Mouse (Mus musculus): Measurements from ENCODE around the gene Cntnap2. TPM values are rescaled to one million over a fixed set of nuclear protein-coding genes. Genes with fewer than 3 reads are reported as not detected.
"Not testable (repeated sequence)": the region's sequence is repeated elsewhere in the genome, so short reads cannot be mapped to it uniquely, and the experiment has no call there.

Cntnap2 gene
- total and polyA plus RNA-seq, 3 experiments = 0.56 to 2.6 (median 0.78) TPM

DNA sequence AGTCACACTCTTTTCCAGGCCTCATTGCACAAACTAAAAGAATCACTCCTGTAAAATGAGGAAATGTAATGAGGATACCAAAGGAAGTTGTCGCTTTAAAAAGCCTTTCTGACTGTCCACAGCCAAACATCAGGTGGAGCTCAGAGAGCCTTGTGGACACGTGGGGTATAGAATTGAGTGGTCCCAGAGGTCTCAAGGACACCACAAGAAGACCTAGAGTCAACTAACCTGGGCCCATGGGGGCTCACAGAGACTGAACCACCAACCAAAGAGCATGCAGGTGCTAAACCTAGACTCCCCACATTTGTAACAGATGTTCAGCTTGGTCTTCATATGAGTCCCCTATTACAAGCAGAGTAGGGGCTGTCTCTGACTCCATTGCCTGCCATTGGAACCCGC lies 2117.0 kb downstream of the Cntnap2 start:
- DNase-seq = not testable (repeated sequence)

DNA sequence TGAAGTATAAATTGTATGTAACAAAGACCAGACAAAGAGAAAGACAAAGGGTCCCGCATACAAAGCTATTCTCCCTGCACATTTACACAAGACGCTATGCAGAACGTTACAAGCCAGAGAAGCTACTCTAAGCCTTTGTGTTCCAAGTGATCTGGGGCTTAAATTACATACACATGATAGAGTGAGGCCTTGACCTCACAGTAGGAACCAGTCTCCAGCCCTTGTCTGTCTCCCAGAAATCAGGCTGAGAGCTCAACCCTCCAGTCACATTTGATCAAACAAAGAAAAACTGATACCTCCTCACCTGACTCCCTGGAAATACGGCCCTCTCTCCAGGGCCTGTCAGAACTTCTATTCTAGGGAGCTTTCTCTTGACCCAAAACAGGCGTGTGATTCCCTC lies 2122.2 kb downstream of the Cntnap2 start:
- not testable (repeated sequence) for DNase-seq

DNA sequence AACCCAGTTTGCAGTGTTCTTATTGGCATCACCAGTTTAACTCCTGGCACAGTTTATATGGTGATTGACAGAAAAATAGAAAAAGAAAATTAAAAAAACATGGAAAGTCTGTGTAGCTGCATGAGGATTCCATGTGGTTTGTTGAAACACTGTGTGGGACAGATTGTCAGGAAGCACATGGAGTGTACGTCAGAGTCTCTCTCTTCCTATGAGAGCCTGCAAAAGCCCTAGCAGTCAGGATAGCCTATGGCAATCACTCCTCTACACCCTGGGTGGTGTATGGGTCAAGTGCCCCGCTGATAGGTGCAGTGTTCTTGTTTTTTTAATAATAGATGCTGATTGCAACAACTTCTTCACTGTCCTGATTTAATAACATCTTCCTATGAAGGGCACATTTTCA lies 2123.1 kb downstream of the Cntnap2 start:
- DNase-seq = no peak

DNA sequence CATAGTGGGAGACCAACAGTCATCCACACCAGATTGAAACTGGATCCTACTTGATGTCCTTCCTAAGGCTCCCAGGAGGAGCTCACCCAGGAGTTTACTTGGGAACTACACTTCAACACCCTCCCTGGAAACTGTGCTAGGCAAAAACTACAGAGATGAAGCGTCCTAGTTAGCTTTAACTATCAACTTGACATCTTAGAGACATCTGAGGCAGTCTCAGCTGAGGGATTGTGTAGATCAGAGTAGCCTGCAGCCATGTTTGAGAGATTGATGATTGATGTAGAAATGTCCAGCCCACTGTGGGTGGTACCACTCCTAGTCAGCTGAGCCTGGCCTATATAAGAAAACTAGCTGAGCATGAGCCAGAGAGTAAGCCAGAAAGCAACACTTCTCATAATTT lies 2123.6 kb downstream of the Cntnap2 start:
- no peak for DNase-seq

DNA sequence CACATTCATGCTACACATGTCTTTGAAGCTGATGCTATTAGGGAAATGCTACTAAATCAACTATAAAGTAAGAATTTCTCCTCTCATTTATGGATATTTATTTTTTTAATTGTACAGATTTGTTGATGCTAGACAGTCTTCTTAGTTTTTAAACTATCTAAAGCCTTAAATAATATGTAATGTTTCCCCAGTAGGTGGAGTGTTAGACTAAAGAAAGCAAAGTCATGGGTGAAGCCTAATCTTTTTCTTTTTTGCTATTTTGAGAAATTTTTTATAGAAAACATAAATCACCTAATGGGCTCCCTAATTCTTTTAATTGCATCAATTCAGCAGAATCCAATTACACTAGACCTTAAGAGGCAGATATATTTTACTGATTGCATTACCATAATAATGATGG lies 2124.7 kb downstream of the Cntnap2 start:
- DNase-seq = not testable (repeated sequence)

DNA sequence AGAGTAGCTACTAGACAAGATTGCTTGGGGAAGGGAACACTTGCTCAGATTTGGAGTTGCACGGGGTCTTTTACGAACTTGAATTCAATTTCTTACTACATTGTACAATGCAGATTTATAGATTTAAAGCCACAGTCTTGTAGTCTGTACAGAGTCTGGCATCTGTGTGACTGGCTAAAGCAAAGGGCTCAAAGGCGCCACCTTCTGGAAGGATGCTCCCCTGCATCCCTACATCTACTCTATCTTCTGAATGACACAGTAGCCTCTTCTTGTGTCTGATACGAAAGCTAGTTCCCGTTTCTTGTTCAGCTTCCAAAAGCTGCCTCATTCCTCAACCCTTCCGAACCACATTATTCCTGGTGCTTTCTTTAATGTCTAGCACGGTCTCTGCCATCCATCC lies 2129.0 kb downstream of the Cntnap2 start:
- DNase-seq = peak; percentile 44

DNA sequence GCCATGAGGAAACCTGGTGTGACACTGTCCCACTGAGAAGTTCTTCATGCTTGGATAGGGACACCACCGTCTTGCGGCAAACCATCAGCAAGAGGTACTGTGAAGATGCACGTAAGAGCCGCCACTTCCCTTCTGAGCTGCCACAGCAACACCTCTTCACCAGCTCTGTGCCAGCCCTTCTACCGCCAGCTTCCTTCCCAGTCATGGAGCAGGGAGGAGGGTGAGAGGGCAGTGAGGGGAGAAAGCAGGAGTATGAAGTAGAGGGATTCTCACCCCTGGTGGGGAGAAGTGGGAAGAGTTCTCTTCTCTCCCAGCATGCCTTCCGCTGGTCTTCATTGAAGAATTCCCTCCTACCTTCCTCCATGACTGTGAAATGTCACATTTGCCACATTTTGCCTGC lies 2129.4 kb downstream of the Cntnap2 start:
- not testable (repeated sequence) for DNase-seq

DNA sequence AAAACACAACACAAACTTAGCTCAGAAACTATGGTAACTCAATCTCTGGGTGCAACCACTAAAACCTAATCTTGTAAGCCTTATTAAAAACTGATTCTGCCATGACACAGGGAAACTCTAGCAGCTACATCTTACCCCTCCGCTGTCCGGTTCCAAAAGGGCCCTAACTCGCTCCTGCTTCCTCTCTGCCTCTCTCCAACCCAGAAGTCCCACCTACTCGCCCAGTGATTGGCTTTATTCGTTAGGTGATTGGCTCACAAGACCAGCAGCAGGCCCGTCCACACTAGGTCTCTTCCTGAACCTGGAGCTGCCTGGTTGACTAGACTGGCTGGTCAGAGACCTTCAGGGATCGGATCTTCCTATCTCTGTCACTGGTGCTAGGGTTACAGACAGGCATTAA lies 2131.1 kb downstream of the Cntnap2 start:
- DNase-seq = no peak

DNA sequence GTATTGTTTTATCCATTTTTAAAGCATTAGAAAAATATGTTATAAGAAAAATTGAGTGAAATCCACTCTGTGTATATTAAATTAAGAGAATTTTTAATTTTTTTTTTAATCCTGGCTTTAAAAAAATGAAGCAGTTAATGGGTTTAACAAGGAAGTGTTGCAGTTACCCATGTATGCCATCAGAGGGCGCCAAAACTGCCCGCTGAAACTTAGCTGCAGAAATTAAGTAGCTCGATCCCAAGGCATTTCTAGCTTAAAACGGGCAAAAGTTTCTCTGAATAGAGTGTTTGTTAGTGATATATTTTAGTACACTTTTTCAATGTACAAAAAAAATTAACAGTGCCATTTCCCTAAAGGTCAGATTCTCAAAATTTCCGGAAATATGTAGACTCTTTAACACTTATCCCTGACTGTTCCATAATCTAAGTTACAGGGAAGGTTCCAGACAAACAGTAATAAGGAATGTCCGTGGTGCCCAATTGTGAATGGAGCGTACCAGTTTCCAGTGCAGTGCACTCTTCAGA lies 2132.2 kb downstream of the Cntnap2 start:
- DNase-seq = peak; percentile 47

DNA sequence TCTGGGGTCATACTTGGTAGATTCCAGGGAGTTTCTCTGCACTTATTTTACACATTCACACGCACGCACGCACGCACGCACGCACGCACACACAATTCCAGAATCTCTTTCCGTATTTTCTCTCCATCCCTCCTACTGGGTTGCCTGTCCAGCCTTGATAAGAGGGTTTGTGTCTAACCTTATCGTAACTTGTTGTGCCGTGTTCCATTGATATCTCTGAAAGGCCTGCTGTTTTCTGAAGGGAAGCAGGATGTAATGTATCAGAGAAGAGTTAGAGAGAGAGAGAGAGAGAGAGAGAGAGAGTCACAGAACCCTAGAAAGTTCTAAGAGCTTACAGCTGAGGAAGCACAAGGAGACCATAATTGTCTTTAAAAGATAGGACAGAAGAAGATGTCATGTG lies 2132.8 kb downstream of the Cntnap2 start:
- DNase-seq = no peak

DNA sequence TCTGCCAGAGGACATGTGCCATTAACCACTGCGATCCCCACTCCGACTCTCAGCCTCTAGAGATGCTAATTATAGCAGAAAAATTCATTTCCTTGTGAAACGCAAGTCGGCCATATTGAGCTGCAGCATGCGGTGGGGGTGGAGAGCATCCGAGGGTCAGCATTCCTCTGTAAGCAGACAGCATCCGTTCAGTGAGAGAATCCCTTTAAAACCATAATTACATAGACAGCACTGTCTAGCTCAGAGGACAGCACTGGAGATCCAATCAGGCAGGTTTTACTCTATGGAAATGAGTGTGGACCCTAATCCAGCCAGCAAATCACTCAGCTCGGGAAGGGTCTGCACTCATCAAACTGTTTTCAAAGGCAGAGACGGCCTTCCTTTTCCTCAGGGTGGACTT lies 2133.3 kb downstream of the Cntnap2 start:
- no peak for DNase-seq

DNA sequence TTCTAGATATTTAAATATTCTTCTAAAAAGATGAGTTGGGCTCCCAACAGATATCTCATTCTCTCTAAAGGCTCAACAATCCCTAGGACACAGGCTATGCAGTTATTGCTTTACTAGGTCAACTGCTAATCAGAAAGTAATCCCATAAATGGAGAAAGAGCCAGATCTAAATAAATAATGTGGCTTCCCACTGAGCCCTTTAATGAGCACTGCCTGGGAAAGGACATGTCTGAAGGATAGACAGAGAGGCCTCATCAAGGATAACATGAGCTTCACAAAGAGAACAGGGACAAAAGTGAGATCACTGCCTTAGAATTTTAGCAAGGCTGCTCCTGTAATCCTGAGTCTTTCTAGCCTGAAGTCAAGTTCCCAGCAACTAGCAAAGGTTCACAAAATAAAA lies 2138.4 kb downstream of the Cntnap2 start:
- DNase-seq = no peak

DNA sequence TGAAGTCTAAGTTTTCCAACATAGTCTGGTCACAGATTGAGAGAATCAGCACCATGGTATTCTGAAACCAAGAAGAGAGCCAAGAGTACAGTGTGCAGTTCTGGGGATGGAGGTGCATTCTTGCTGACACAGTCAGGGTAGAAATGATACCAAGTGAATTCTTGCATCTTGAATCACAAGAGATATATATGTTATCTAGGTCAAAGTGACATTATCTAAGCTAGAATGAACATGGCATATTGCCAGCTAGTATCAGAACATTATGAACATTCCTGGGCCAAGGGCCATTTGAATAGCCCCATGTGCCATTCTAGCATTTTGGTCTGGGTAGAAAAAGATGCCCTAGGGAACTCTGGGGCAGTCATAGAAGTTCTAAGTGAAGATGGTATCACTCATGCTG lies 2141.5 kb downstream of the Cntnap2 start:
- DNase-seq = no peak

DNA sequence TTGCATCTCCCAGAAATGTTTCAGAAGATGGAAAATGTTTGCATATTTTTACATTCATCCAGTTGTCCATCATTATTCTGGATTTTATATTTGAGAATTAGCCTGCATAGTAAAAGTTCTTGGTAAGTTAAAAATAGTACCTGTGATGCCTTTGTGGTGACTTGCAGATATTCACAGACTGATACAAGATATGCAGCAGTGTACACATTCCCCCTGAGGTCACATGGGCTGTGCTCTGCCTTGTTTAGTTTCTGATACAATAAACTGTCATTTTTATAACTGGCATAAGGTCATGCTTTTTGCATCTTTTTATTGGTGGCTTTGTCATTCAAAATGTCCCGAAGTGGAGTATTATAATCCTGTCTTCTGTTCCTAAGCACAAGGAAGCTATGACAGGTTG lies 2148.9 kb downstream of the Cntnap2 start:
- DNase-seq = no peak

DNA sequence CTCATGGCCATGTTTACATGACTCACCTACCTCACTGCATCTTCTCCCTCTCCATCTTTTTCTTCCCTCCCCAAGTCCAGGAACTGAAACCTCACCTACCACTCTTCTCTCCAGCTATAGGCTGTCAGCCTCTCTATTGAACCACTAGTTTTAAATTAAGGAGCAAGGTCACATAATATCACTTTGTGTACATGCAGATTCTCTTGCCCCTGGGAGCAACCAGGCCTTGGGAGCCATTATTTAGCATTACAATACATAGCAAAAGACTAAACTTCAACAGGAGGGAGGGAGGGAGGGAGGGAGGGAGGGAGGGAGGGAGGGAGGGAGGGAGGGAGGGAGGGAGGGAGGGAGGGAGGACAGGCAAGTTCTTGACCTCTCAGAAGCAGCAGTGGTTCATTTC lies 2155.6 kb downstream of the Cntnap2 start:
- DNase-seq = no peak

DNA sequence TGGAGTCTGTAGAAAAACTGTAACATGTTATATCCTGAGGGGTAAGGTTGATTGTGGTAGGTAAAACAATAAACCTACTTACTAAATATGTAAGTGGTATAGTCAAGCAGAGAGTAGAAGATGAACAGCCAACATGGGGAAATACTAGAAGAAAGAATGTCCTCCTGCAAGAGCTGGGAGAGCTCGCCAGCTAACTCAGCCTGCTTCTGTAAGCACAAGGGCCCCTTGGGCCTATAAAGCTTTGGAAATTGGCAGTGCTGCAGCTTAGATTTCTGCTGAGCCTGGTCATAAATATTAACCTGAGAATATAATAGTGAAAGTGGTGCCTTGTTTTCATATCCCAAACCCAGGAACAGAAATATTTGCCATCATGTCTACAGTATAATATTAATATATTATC lies 2164.4 kb downstream of the Cntnap2 start:
- DNase-seq = not testable (repeated sequence)

DNA sequence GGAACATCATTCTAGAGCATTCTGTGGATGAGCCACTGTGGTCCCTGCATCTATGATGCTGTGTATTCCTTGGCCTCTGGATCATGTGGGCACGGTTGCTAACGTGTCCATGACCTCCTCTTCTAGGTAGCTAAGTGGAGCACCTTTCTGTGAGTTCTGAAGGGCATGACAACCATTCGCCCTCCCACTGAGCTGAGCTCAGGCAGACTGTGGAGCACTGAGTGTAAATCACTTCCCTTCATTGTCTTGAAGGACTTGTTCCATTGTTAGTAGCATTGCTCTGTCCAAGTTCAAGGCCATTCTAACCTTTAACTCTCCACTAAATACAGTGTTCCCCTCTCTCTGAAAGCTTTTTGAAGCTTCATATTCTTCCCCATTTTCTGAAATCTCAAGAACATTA lies 2166.2 kb downstream of the Cntnap2 start:
- not testable (repeated sequence) for DNase-seq

DNA sequence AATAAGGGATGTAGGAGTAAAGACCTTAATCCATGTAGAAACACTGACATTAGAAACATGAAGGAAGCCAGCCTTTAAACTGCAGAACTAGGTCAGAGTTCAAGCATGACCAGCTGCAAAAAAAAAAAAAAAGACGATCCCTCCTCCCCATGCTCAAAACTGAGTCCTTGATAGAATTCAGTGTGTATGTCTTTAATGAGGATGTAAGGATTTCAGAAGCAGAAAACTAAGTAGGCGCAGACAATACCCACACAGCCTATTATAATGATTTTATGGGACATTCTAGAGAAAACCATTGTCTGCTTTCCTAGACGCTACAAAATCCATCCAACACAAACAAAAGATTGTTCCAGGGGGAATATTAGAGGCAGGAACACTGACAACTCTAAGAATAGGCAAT lies 2168.4 kb downstream of the Cntnap2 start:
- no peak for DNase-seq

DNA sequence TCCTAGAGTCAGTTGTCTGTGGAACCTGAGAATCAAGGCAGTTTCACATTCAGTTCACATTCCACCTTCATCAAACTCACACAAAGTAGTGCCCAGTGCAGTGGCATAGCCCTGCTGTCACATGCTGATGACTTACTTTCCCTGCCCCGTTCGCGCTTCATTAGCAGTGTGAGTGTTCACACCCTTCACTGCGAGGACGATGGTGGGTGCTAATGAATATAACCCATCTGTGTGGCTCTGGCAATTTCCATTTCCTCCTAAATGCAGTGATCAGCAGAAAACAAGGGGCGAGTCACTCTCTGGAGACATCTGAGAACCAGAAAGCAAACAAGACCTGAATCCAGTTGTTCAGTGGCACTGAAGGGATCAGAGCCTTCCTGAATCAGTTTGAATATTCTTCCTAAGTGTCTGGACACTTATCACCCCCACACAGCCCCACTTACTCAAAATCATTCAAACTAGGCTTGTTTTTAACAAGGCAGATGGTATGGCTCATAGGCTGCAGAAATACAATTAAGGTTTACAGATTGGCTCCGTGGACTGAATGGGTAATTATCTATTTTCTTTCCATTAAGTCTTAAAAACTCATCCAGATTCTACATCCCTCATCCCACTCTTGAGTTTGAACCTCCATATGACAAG lies 2169.6 kb downstream of the Cntnap2 start:
- no peak for DNase-seq

DNA sequence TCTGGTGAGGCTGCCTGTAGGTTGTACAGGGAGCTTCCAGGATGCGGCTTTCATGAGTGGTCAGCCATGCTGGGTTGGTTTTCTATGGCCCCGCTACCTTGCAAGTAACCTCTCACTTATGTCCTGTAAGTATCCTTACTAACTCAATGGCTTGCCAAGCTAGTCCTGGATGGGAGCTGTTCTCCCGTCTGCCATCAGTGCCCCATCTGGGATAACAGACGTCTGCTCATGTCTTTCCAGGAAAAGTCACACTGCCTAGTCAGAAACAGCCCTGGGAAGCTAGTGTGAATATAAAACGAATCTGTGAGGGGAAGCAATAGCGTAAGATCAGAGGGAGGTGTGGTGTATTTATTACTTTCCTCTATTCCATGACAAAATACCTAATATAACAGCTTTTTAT lies 2172.4 kb downstream of the Cntnap2 start:
- DNase-seq = no peak

DNA sequence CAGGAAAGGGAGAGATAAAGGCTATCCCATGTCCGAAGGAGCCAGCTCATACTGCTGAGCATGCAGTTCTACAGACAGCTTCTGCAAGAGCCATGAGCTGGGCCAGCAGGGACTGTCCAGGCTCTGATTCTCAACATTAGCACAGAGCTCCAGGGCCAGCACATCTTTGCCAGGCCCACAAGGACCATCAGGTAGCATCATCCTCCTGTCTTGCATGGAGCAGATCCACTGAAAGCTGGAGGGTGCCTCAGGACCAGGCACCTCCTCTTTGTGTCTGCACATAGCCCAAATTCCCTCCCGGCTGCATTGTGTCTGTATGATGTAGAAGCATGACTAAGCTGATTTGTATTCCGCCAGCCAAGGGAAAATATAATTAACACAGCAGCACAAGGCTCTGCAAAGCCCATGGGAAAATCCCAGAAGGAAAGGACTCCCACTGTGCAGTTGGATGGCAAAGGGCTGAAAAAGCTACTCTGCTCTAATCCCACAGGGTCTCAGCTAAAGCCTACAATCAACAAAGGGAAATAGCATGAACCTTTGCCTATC lies 2180.3 kb downstream of the Cntnap2 start:
- DNase-seq = peak; percentile 24

DNA sequence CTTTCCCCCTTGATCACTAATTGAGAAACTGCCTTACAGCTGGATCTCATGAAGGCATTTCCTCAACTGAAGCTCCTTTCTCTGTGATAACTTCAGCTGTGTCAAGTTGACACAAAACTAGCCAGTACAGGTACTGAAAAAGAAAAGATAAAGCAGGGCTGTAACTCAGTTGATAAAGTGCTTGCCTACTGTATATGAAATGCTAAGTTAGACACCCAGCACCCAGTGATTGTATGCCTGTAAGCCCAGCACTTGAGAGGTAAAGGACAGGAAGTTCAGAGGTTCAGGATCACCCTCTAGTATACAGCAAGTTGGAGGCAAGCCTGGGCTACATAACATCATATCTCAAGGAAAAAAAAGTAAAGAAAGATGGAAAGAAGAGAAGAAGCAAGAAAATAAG lies 2182.2 kb downstream of the Cntnap2 start:
- DNase-seq = no peak

DNA sequence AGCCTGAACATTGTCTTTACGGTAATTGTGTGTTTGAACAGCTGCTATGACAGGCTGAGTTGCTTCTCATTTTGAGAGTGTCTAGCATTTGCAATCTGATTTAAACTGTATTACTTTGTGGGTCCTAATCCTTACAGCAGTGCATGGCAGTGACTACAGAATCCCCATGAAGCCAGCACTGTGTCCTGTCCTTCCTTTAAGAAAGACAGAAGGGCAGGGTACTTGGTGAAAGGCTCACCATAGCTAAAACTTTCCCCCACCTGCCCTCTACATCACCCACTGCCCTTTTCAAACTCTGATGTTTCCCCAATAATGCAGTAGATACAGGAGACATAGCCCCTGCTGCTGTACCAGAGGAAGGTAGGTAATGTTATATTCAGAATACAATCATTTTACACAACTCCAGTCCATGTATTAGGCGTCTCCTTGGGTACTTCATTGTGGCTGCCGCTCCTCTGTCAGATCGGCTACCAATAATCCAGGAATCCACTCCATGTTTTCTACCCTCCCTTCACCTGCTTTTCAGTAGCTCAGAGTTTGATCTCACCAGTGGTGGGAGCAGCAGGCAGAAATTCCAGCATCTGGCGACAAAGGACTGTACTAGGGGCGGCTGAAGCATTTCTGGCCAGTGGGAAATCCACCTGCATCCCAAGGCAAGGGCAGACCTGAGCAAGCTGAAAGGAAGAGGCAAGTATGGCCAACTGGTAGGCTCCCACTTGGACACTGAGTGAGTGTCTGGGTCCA lies 2184.9 kb downstream of the Cntnap2 start:
- DNase-seq = peak; percentile 29
